Mouse (Mus musculus) spleen, postnatal 0 days (tissue): ENCODE data around the gene Gm7257. TPM values are rescaled to one million over a fixed set of nuclear protein-coding genes. Genes with fewer than 3 reads are reported as not detected.

Source experiments
- polyA plus RNA-seq: library from polyadenylated mRNA; unstranded; fragments of >200 nt; fragmentation: Nextera tagmentation; extraction: Ambion mirVana; gene quantifications from 2 replicates; pipeline ENCODE4 v1.2.1, GENCODE M21; 2015

Gm7257 gene
- polyA plus RNA-seq = not detected in 2 replicates

DNA sequence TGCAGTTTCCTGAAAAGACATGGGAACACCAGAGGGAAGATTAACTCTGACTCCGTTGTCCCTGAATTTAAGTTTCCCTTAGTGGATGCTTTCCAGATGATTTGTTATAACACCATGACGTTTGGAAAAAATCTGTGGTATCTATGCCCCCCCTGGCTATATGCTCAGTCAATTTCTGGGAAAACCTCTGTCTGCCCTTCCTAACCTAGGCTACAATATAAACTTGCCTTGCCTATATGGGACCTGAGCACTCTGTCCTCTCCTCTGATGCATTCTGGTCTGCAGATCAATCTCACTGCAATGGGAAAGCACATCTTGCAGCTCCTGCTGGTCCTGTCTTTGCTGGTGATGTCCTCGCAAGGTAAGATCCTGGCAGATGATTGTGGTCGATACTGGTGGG, at the start of gene Gm7257:
Gm7257 (plus strand) TSS at position 301 of the 400 bp plus-strand sequence.

DNA sequence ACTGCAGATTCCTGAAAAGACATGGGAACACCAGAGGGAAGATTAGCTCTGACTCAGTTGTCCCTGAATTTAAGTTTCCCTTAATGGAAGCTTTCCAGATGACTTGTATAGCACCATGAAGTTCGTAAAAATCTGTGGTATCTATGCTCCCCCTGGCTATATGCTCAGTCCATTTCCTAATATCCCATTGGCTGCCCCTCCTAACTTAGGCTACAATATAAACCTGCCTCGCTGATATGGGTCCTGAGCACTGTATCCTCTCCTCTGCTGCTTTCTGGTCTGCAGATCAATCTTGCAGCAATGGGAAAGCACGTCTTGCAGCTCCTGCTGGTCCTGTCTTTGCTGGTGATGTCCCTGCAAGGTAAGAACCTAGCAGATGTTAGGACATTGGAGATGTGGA, 43.7 kb downstream of the Gm7257 start, which contains the start of gene Gm9513:
Gm9513 (plus strand) TSS at position 301 of the 400 bp plus-strand sequence.

Other genes with a start within 250 kb of the Gm7257 start
- not detected in 2 replicates for gene Gm9513, start 43.8 kb downstream of the Gm7257 start, polyA plus RNA-seq
- not detected in 2 replicates for gene Gm5615, start 110.1 kb downstream of the Gm7257 start, polyA plus RNA-seq
- gene Gm17689, start 150.8 kb downstream of the Gm7257 start, polyA plus RNA-seq = not detected in 2 replicates
- gene A630095E13Rik, start 211.5 kb downstream of the Gm7257 start, polyA plus RNA-seq = not detected in 2 replicates